Mouse (Mus musculus) limb, embryonic 10.5 days (tissue): Measurements from ENCODE around the gene Sympk. TPM values are rescaled to one million over a fixed set of nuclear protein-coding genes. Genes with fewer than 3 reads are reported as not detected.

Experiments used
- DNase-seq: peaks from one replicate; pipeline ENCODE4 v3.0.0-alpha.2; 2017; ENCODE audit warnings: low spot score
- H3K27ac ChIP-seq: fragments of 300-500 bp; sonication (generic); 2 replicates; pipeline ENCODE4 v1.5.1; 2016; ENCODE audit warnings: mild to moderate bottlenecking
- H3K27me3 ChIP-seq: fragments of 300-500 bp; sonication (generic); 2 replicates; pipeline ENCODE4 v1.6.1; 2016; ENCODE audit warnings: low read depth, mild to moderate bottlenecking; ENCODE audit not compliant: poor library complexity, severe bottlenecking
- H3K36me3 ChIP-seq: fragments of 300-500 bp; sonication (generic); 2 replicates; pipeline ENCODE4 v1.6.1; 2016; ENCODE audit warnings: mild to moderate bottlenecking, moderate library complexity
- H3K4me1 ChIP-seq: fragments of 300-500 bp; sonication (generic); 2 replicates; pipeline ENCODE4 v1.6.1; 2016
- H3K4me3 ChIP-seq: fragments of 300-500 bp; sonication (generic); 2 replicates; pipeline ENCODE4 v1.5.1; 2016; ENCODE audit warnings: mild to moderate bottlenecking, moderate library complexity
- H3K9me3 ChIP-seq: fragments of 300-500 bp; sonication (generic); replicated peaks from 2 replicates; pipeline ENCODE4 v1.6.1; 2016; ENCODE audit warnings: mild to moderate bottlenecking
- WGBS: fragments of 180-500 bp; shearing (Covaris S2); methylation state at CpG from one replicate; pipeline ENCODE4 v1.1.7; 2016; 5-methylcytosine and 5-hydroxymethylcytosine counted together
- polyA plus RNA-seq: library from polyadenylated mRNA; unstranded; fragments of >200 nt; fragmentation: Nextera tagmentation; extraction: Ambion mirVana; gene quantifications from 2 replicates; pipeline ENCODE4 v1.2.1, GENCODE M21; 2016

The Sympk gene
- polyA plus RNA-seq, 1 experiment from 2014 or later: 50.4 TPM

- no peaks in the 10 kb centered on the region for H3K4me1 ChIP-seq
- H3K36me3 ChIP-seq: peaks cover 99% of the 10 kb centered on the region
- no peak overlapping the region for H3K27ac ChIP-seq
- no peak for DNase-seq
- WGBS: 93% methylated on average over 11 of the region's 11 CpGs
- H3K9me3 ChIP-seq: no peaks in the 10 kb centered on the region
- no peak overlapping the region for H3K4me3 ChIP-seq
- H3K27me3 ChIP-seq: no peaks in the 10 kb centered on the region
Observed at GRCm38 (mm10) chr7:19046286-19047069, 22.3 kb downstream of the Sympk start.

- H3K9me3 ChIP-seq: no peaks in the 10 kb centered on the region
- 90% methylated on average over 14 of the region's 14 CpGs for WGBS
- peaks cover 99% of the 10 kb centered on the region for H3K36me3 ChIP-seq
- no peak overlapping the region for H3K4me3 ChIP-seq
- no peak overlapping the region for H3K27ac ChIP-seq
- H3K4me1 ChIP-seq: no peaks in the 10 kb centered on the region
- H3K27me3 ChIP-seq: no peaks in the 10 kb centered on the region
- DNase-seq: no peak
Observed at GRCm38 (mm10) chr7:19048006-19048527, 23.9 kb downstream of the Sympk start.

GRCm38 (mm10) chr7:19049252-19049651 lies 25.1 kb downstream of the Sympk start:
- DNase-seq: no peak
- Histone ChIP-seq H3K4me3 (no peak overlapping the region), H3K36me3 (peaks cover 99% of the 10 kb centered on the region), H3K27ac (no peak overlapping the region), H3K4me1 (peaks cover 6% of the 10 kb centered on the region), H3K9me3 (no peaks in the 10 kb centered on the region), H3K27me3 (no peaks in the 10 kb centered on the region)
- 90% methylated on average over 5 of the region's 5 CpGs for WGBS

DNA sequence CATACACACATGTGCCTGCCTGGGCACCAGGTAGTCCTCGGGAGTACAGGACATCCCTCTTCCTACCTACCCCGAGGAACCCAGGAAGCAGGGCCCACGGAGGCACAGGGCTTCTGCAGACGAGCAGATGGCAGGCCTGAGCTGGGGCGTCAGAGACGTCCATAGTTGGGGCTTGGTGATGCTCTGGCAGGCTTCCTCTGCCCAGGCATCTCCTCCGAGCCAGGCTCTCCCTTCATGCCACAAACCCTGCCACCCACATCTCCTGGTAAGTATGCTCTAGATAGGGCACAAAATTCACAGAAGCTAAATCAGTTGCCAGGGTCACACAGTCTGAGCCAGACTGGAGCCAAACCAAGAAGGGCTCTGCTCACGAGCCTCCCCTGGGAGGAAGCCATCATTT lies 26.0 kb downstream of the Sympk start:
- peaks cover 11% of the 10 kb centered on the region for H3K4me1 ChIP-seq
- no peaks in the 10 kb centered on the region for H3K27me3 ChIP-seq
- DNase-seq: no peak
- WGBS: 90% methylated on average over 8 of the region's 8 CpGs
- H3K4me3 ChIP-seq: no peak overlapping the region
- no peak overlapping the region for H3K27ac ChIP-seq
- H3K9me3 ChIP-seq: no peaks in the 10 kb centered on the region
- peaks cover 99% of the 10 kb centered on the region for H3K36me3 ChIP-seq

- H3K27me3 ChIP-seq: no peaks in the 10 kb centered on the region
- H3K27ac ChIP-seq: no peak overlapping the region
- H3K36me3 ChIP-seq: peaks cover 96% of the 10 kb centered on the region
- H3K4me3 ChIP-seq: no peak overlapping the region
- no peaks in the 10 kb centered on the region for H3K9me3 ChIP-seq
- DNase-seq: no peak
- WGBS: 77% methylated on average over 4 of the region's 4 CpGs
- peaks cover 11% of the 10 kb centered on the region for H3K4me1 ChIP-seq
Observed at GRCm38 (mm10) chr7:19051161-19051560, 27.0 kb downstream of the Sympk start.

DNA sequence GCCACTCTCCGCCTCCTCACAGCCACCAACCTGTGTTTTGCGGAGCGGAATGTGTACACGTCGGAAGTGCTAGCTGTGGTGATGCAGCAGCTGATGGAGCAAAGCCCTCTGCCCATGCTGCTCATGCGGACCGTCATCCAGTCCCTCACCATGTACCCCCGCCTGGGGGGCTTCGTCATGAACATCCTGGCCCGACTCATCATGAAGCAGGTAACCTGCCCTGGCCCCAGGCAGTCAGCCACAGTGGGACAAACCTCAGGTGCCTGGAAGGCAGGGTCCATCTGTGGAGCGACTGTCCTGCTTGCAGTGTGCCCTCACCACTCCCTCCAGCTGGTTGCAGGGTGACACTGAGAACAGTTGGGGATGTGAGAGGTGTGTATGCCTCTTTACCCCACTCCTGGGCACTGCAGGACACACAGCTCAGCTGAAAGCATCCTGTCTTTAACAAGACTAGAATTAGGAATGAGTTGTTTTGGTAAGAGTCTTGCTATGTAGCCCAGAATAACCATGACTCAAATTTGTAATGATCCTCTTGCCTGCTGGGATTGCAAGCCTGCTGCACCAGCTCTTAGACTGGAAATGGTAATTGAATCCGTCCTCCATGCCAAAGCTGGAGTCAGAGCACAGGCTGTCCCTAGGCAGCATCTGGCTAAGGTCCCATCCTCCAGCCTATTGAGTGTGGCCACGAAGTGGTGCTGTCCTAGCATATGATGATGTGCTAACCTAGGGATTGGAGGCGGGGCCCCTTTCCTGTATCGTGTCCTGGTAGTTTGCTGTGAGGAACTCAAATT lies 28.4 kb downstream of the Sympk start:
- peaks cover 89% of the 10 kb centered on the region for H3K36me3 ChIP-seq
- H3K4me1 ChIP-seq: peaks cover 11% of the 10 kb centered on the region
- H3K27me3 ChIP-seq: no peaks in the 10 kb centered on the region
- no peak overlapping the region for H3K27ac ChIP-seq
- DNase-seq: no peak
- WGBS: 91% methylated on average over 15 of the region's 15 CpGs
- H3K4me3 ChIP-seq: no peak overlapping the region
- no peaks in the 10 kb centered on the region for H3K9me3 ChIP-seq

GRCm38 (mm10) chr7:19053136-19053532 lies 29.0 kb downstream of the Sympk start:
- DNase-seq: no peak
- Histone ChIP-seq H3K9me3 (no peaks in the 10 kb centered on the region), H3K27me3 (no peaks in the 10 kb centered on the region), H3K4me1 (peaks cover 11% of the 10 kb centered on the region), H3K27ac (no peak overlapping the region), H3K36me3 (peaks cover 83% of the 10 kb centered on the region), H3K4me3 (no peak overlapping the region)
- 91% methylated on average over 7 of the region's 7 CpGs for WGBS

DNA sequence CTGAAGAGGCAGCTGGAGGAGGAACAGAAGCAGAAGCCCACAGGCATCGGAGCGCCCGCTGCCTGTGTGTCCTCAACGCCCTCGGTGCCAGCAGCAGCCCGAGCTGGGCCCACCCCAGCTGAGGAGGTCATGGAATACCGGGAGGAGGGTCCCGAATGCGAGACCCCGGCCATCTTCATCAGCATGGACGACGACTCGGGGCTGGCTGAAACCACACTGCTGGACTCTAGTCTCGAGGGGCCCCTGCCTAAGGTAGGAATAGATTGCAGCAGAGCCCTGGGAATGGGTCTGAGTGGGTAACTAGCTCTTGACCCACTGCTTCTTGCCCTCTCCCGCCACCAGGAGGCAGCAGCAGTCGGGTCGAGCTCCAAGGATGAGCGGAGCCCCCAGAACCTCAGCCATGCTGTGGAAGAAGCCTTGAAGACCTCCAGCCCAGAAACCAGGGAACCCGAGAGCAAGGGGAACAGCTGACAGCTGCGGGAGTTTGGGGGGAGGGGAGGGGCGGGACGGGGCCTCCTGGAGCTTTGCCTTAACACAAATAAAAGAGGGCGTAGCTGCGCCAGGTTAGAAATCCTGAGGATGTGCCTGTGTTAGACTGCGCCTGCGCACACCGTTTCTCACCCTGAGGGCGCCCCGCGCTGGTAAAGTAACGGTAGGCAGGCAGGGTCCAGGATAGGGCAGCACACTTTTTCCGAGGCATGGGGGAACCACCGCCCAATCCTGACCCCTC lies 30.0 kb downstream of the Sympk start, which contains the start of gene Rsph6a:
Rsph6a (plus strand) TSS at position 644 of the 730 bp plus-strand sequence.
- DNase-seq: peak; percentile 82
- Histone ChIP-seq H3K4me3 (peak within 1 kb of the TSS; percentile 37), H3K27ac (0 out of 2 replicates have a peak within 1 kb of the TSS, but pooled peaks have one; percentile 27), H3K4me1 (peaks cover 11% of the 10 kb centered on the region), H3K27me3 (no peaks in the 10 kb centered on the region), H3K9me3 (no peaks in the 10 kb centered on the region), H3K36me3 (peaks cover 72% of the 10 kb centered on the region)
- WGBS: 26% methylated on average over 33 of the region's 33 CpGs

DNA sequence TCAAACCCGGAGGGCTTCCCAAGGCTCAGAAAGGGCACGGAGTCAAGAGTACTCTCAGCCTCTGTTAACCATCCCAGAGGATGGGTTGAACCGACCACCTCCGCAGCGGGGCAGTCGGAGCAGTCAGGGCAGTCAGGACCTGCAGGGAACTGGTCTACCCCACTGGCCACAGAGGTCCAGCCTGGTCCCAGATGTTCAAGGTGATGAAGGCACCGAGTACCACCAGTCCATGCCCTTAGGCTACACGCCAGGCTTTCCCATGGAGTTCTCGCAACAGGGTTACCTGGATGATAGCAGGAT lies 30.6 kb downstream of the Sympk start:
- peak overlapping the region; percentile 37 for H3K4me3 ChIP-seq
- no peak for DNase-seq
- 68% methylated on average over 9 of the region's 9 CpGs for WGBS

GRCm38 (mm10) chr7:19055108-19055507 lies 30.9 kb downstream of the Sympk start:
- Histone ChIP-seq H3K27ac (no peak overlapping the region), H3K4me1 (peaks cover 11% of the 10 kb centered on the region), H3K9me3 (no peaks in the 10 kb centered on the region), H3K36me3 (peaks cover 63% of the 10 kb centered on the region), H3K4me3 (no peak overlapping the region), H3K27me3 (no peaks in the 10 kb centered on the region)
- WGBS: 95% methylated on average over 8 of the region's 8 CpGs
- no peak for DNase-seq

More for the DNA sequence above, 30.6 kb downstream of the Sympk start:
- Histone ChIP-seq H3K4me1 (peaks cover 11% of the 10 kb centered on the region), H3K27me3 (no peaks in the 10 kb centered on the region), H3K36me3 (peaks cover 67% of the 10 kb centered on the region), H3K27ac (no peak overlapping the region), H3K9me3 (no peaks in the 10 kb centered on the region)

DNA sequence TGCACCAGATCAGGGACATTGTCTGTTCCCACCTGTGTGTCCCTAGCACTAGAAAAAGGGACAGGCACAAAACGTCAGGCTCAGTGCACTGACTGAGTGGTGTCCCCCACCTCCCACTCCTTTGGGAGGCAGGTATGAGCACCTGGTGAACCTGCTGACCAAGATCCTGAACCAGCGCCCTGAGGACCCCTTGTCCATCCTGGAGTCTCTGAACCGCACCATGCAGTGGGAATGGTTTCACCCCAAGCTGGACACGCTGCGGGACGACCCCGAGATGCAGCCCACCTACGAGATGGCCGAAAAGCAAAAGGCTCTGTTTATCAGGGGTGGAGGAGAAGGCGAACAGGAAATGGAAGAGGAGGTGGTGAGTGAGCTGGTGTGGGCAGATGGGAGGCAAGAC lies 33.2 kb downstream of the Sympk start:
- 91% methylated on average over 10 of the region's 10 CpGs for WGBS
- Histone ChIP-seq H3K27ac (no peak overlapping the region), H3K4me1 (peaks cover 11% of the 10 kb centered on the region), H3K27me3 (no peaks in the 10 kb centered on the region), H3K36me3 (peaks cover 40% of the 10 kb centered on the region), H3K9me3 (no peaks in the 10 kb centered on the region), H3K4me3 (no peak overlapping the region)
- DNase-seq: no peak

- Histone ChIP-seq H3K27me3 (peaks cover 49% of the 10 kb centered on the region), H3K4me3 (peak overlapping the region; percentile 15; the same call in 1 of the 2 replicates), H3K9me3 (0 out of 2 replicates have a peak, but pooled peaks cover 1% of the 10 kb centered on the region), H3K27ac (no peak overlapping the region), H3K4me1 (no peaks in the 10 kb centered on the region), H3K36me3 (no peaks in the 10 kb centered on the region)
- 53% methylated on average over 13 of the region's 13 CpGs for WGBS
- DNase-seq: no peak
Observed at GRCm38 (mm10) chr7:19065896-19066295, 41.7 kb downstream of the Sympk start.
